Comparison of ENCODE assay signal across 13 mouse cellular contexts in the genomic region with DNA sequence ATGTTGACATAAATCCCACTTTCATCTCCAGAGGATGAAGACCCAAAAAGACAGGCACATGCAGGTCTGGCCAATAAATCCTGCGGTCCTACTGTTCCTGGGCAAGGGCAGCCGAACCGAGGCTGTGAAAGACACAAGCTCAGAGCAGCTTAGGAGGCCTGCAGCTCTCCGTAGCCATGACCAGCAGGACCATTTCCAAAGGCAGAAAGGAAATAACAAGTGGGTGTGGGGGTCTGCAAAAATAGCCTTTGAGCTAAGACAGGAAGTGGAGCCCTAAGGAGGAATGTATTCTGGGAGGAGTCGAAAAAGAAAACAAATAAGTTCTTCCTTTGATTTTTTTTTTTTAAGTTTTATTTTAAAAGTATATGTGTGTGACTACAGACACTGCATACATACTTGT.
DNase-seq lines count a peak whose midpoint lies in the region; ATAC-seq and TF ChIP-seq lines count a peak whose summit lies in the region.
"Had no signal": no experiment of that assay in that cellular context is flagged by ENCODE, and none has a peak within 500 bp of the region (broad histone marks: within the 10 kb centered on the region; RNA-seq: fewer than 3 reads in every experiment).

No protein-coding gene starts in this region.

- no peak for TF ChIP-seq CTCF in layer of hippocampus, adult 2 months (conservative IDR thresholded peaks at IDR 0.05)
- no peak for TF ChIP-seq CTCF in heart, postnatal 0 days (IDR thresholded peaks at IDR 0.05; ENCODE audit: low read depth)

- H3K9me3 ChIP-seq in heart, postnatal 0 days (replicated peaks; ENCODE audit: control insufficient read depth, low read length): no peaks in the 10 kb centered on the region

- intact Hi-C loops in left cerebral cortex, postnatal 14 days (cut with DNase I): no loop called here

- H3K9ac ChIP-seq in heart, postnatal 0 days (replicated peaks; ENCODE audit: low read depth, low read length): no peak overlapping the region

- ATAC-seq in heart, postnatal 0 days (ENCODE audit: insufficient read depth, low read depth): peak; percentile 72
- ATAC-seq: CD4-positive, CD25-positive, alpha-beta regulatory T cell, adult 4 months had no signal

- no peak overlapping the region for H3K4me2 ChIP-seq in heart, postnatal 0 days (ENCODE audit: low read depth, low read length)

- H3K27ac ChIP-seq in layer of hippocampus, adult 2 months: peak overlapping the region; percentile 70
- H3K27ac ChIP-seq in heart, postnatal 0 days (ENCODE audit: low read depth): peak overlapping the region; percentile 79
- H3K27ac ChIP-seq: macrophage had no signal

- no peak for DNase-seq in layer of hippocampus, adult 2 months (ENCODE audit: low spot score in 2 of 2)
- DNase-seq in layer of hippocampus, postnatal 14 days (ENCODE audit: low spot score in 2 of 2): no peak
- peak; percentile 44 for DNase-seq in heart, postnatal 0 days (ENCODE audit: low spot score)
- peak; percentile 46 for DNase-seq in kidney, postnatal 10 days
- peak; percentile 17 for DNase-seq in skeletal muscle tissue, adult 2 months (ENCODE audit: low read depth, low spot score)
- no peak for DNase-seq in yolk sac, embryonic 10.5 days (ENCODE audit: low spot score)
- DNase-seq in layer of hippocampus, adult 9-10 months (ENCODE audit: low spot score): no peak
- DNase-seq in left cerebral cortex, postnatal 14 days (ENCODE audit: low spot score in 2 of 2): no peak
- DNase-seq: cerebellum, adult 11-12 months; spleen, adult 18-20 months; thymus, postnatal 4 days had no signal

- no peaks in the 10 kb centered on the region for H3K27me3 ChIP-seq in heart, postnatal 0 days (ENCODE audit: control insufficient read depth, insufficient read depth, low read length)

- H3K4me1 ChIP-seq in heart, postnatal 0 days (ENCODE audit: control insufficient read depth, insufficient read depth): no peaks in the 10 kb centered on the region

- H3K4me3 ChIP-seq in layer of hippocampus, adult 2 months: no peak overlapping the region
- H3K4me3 ChIP-seq in heart, postnatal 0 days (ENCODE audit: low read depth, low read length): no peak overlapping the region

- WGBS in heart, postnatal 0 days: 60% methylated on average over 5 of the region's 5 CpGs

- no peaks in the 10 kb centered on the region for H3K36me3 ChIP-seq in heart, postnatal 0 days (replicated peaks; ENCODE audit: control insufficient read depth, insufficient read depth, low read length)

- TF ChIP-seq EP300 in heart, postnatal 0 days (IDR thresholded peaks at IDR 0.05; ENCODE audit: low read depth): 0 out of 2 replicates have a peak, but pooled peaks have one; percentile 44

Comparison
In these comparisons a context has a peak if more than half of its experiments do, and no peak if none do; other contexts are left out.
1. DNase-seq: peak in heart, postnatal 0 days (single experiment), kidney, postnatal 10 days (single experiment) and skeletal muscle tissue, adult 2 months (single experiment); none in layer of hippocampus, adult 2 months (0 of 2), layer of hippocampus, postnatal 14 days (0 of 2), yolk sac, embryonic 10.5 days (single experiment), layer of hippocampus, adult 9-10 months (single experiment) and left cerebral cortex, postnatal 14 days (0 of 2).